Mouse (Mus musculus) spleen, postnatal 4 days (tissue): Measurements from ENCODE around the gene Bbs2.

Experiments
- DNase-seq, 2 experiments: peaks; one replicate each; pipeline ENCODE4 v3.0.0; 2022; ENCODE audit warnings: low spot score in 2 of 2

Gene Bbs2

DNA sequence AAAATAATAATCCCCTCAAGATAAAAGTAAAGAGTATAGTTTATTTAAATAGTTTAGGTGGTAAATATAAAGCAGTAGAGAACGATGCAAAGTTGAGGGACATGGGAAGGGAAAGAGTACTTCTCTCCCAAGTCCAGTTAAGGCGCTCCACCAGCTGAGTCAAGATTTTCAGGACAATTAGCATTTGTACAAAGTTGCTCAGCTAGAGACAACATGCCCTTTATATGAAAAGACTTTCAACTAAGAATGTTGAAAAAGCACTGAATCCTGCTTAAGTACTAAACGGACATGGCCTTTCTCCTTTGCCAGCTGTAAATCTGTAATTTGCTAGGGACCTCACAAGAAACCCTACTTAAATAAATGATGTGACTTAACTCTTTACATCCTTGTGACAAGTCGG is 268 bp upstream of the Bbs2 start:
- no peak for DNase-seq

DNA sequence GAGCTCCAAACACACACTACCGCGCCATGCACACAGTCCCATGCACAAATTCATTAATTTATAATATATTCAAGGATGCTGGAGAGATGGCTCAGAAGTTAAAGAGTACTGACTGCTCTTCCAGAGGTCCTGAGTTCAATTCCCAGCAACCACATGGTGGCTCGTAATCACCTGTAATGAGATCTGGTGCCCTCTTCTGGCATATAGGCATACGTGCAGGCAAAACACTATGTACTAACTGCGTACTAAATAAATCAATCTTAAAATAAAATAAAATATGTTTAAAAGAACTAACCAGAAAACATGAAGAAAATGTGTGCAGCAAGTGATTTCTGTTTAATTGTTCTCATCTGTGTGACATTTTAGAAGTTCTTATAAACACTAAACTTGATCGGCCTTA is 4.4 kb downstream of the Bbs2 start:
- no peak for DNase-seq

DNA sequence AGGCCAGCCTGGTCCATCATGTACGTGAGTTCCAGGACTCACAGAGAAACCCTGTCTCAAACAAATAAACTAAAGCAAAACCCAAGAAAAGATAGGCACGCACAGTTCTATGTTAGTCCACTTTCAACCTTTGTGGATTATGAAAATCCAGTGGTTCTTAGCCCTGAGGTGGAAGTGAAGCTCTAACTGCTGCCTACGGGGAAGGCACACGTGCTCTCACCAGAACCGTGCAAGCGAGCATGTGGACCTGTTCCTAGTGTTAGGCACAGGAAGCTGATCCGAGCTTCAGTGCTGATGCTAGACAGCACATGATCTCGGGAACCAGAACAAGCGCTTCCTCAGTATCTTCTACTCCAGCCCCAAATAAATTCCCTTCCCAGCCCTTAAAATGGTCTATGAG is 5.9 kb downstream of the Bbs2 start:
- no peak for DNase-seq

DNA sequence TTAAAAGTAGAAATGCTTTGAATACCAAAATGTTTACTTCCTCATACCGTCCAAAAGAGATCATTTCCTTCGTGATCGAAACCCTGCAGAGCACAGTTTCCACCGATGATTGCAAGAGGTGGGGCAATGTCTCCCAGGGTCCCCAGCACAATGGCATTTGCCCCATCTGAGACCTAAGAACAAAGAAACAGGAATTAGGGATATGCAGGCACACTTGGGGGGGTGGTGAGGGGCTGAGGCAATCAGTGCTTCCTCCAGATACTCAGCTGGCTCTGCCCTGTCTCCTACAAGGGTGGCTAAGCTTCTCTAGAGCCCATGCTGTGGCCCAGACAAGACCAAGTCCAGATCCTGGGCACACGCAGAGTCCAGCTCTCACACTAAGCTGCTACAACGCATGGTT is 9.0 kb downstream of the Bbs2 start:
- no peak for DNase-seq

DNA sequence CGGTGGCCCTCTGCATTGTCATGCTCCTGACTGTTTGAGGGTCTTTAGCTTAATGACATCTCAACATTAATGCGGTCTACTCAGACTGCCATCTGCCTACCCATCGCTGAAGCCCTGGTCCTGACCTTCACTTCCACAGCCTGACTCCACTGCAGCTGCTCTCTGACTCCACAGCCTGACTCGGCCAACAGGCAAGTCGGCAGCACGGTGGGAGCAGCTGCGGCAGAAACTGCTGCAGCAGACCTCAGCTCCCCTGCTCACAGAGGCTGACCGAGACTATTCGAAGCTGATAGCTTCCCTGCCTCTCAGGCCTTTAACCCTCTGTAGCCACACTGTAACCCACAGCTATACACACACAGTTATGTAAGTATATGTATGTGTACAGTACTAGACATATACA is 10.8 kb downstream of the Bbs2 start:
- DNase-seq, result no peak

DNA sequence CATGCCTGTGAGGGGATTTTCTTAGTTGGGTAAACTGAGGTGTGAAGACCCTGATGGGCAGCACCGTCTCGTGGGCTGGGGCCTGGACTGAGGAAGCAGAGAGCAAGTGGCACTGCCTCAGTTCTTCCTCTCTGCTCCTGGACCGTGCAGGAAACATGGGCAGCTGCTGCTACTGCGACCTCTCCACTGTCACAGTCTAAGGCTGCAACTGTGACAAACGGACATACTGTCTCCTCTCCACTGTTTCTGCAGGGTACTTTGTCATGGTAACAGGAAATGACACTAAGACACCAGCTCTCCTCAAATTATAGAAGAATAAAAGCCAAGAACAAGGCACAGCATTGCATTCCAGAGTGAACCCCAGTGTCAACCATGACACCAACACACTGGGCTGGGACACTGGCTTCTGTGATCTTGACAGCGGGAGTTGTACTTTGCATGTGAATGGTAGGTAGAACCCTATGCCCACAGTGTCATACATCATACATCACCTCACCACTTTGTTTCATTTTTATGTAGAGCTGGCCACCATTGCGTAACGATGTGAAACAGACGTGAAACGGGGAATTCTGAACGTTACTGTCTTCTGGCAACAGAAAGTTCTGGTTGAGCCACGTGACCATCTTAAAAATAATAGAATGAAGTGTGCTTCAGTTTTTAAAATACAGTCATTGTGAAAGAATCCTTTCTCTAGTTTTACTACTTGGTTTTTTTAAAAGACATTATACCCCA is 22.1 kb downstream of the Bbs2 start:
- no peak for DNase-seq

DNA sequence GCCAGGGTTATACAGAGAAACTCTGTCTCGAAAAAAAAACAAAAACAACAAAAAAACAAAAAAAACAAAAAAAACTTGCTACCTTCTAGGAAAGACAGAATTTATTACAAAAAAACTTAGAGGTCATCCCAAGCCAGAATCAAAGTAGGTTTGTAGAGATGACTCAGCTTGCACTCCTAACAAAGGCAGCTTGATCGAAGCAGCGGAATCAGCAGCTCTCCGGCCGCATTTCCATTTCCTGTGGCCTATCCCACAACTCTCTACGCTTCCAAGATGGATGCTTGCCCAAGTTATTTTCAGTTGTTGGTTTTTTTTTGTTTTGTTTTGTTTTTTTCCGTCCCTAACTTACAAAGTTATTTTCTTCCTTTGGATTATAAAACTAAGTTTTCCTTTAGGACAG is 29.9 kb downstream of the Bbs2 start:
- no peak for DNase-seq

DNA sequence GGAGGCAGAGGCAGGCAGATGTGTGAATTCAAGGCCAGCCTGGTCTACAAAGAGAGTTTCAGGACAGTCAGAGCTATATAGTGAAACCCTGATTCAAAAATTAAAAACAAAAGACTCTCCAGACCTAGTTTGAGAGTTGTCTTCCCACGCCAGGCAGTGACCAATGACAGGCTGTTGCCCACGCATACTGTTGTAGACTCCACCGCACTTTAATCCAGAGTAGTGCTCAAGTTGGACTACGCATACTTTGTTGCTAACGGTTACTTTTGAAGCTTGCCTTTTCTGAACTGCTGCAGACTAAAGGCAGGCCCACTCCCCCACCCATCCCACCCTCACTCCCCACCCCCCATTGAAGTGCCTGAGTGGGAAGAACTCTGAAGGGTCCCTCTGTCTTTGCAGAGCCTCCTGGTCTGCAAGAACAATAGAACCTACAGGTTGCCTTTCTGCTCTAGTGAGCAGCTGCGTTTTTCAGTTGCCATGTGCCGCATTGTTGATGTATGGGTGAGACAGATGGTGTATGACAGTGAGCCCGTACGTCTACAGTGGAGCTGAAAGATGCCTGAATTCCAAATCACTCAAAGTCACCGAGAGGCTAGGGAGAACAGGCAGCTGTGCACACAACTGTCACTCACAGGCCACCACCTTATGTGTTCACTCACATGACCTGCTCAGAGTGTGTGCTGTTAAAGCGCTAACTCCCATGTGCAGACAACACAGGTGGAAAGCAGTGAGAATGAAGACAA is 32.4 kb downstream of the Bbs2 start:
- DNase-seq, result no peak

DNA sequence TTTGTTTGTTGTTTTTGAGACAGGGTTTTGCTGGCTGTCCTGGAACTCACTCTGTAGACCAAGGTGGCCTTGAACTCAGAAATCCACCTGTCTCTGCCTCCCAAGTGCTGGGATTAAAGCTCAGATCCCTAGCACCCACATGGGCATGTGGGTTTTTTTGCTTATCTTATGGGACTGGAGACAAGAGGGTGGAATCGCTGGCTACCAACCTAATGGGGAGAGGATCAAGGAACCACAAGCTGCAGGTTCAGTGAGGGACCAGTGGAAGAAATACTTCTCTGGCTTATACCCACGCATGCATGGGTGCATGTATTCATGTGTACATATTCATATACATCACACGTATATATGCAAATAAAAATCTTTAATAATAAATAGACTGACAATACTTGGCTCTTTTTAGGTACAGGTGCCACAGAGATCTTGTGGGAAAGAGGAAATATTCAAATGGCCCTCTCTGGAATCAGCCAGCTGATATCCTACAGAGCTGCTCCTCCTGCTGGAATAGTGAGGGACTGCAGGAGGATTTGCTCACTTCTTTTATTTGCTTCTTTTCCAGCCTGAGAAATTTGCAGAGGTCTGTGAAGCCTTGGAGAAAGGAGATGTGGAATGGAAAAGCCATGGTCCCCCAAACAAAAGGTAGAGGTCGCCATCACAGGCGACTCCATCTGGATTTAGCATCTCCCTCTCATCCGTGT is 41.4 kb downstream of the Bbs2 start:
- DNase-seq, result peak; percentile 30 to 73

DNA sequence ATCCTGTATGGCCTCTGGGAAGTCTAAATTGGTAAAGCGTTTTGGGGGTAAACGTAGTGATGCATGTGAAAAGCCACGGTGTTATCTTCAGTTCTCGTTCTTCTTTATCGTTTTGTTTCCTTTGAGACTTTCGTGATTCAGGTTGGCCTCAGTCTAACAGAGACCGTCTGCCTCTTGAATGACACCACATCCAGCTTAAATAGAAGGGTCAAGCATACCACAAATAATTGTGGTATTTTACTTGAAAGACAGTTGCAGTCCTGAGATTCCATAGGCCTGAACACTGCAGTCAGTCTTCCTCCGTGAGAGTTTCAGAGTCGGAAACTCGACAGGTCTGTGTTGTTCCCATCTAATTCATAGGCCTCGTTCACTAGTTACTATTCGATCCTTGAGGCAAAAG is 46.0 kb downstream of the Bbs2 start:
- no peak for DNase-seq

DNA sequence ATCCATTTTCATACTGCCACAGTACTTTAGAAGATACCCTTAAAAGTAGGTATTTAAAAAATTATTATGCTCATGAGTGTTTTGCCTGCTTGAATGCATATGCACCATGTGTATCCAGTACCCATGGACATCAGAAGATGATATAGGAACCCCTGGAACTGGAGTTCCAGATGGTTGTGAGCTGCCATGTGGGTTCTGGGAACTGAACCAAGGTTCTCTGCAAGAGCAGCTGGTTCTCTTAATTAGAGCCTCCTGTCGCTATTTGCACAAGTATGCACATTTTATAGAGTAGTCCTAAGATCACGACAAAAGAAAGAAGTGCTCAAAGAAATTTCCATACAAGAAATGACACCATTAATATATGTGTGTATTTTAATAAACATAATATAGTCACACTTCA is 50.9 kb downstream of the Bbs2 start:
- no peak for DNase-seq

DNA sequence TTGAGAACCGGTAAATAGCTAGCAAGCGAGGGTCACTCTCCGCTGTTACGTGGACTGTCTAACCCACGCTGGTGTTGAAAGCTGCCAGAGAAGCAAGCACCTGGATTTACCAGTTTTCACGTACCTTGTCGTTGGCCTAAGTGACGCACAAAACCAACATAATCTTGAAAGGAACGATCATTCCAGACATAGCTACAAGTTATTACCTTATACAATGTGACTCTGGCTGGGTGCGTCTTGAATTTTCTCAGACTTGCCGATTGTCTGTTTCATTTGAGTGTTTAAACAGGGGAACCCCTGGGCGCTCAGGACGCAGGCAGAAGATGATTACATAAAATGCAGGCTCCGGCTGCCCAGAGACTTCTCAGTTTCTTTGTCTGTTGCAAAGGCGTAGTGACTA is 60.9 kb downstream of the Bbs2 start:
- no peak for DNase-seq

DNA sequence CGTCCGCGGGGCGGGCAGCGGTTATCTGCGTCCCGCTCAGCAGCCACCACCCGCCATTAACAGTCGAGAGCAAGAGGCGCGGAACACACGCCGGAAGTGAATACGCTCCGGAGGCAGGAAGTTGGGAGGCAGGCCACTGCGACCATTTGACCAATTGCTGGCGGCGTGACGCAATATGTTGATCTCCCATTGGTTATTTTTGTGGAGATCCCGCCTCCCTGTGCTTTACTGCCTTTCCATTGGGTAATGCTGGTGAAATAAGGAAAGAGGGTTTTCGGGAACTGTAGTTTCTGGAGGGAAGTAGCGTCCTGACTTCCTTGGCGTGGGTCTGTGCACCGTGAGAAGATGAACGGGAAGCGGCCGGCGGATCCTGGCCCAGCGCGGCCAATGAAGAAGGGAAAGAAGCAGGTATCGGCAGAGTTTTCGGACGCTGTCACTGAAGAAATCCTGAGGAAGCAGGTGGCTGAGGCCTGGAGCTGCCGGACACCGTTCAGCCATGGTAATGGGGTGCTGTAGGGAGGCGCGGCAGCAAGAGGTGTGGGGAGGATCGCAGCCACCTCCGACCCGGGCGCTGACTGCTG is 61.7 kb downstream of the Bbs2 start, which contains the start of the genes Nudt21 and Ogfod1:
Gene Nudt21, minus strand, starts transcription at position 88 of the 581 bp plus-strand sequence.
Gene Ogfod1, plus strand, starts transcription at position 255 of the 581 bp plus-strand sequence.
- peak; percentile 93 to 95 for DNase-seq

DNA sequence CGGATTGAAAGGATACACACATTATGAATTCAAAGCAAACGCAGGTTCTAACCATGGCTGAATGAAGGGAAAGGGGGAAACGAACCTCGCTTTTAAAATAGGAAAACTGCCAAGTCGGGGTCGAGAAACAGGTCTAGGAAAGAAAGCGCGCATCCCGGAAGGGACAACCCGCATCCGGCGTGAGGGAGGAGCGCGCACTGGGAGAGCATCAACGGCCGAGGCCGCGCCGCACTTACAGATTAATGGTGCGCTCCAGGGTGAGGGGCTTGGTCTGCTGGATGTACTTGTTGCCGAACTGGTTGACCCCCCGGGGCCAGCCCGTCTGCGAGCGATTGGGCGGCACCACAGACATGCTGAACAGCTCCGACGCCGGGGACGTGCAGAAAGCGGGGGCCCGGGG is 62.2 kb downstream of the Bbs2 start:
- DNase-seq, result peak; percentile 72 to 84

DNA sequence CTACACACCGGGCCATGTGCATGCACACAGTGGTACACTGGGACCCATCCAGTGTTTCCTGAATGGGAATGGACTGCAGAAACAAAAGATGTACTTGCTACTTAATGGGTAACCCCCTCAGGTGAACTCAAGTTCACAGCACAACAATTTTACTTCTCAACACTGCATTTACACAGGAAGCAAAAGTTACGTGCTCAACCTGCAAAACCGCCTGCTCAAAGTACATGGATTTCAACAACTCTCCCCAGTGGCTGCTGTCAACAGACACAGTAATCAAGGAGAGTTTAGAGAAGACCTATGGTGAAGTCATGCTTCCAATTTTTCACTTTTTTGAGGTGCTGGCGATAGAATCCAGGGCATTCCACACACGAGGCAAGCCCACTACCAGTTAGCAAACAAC is 63.5 kb downstream of the Bbs2 start:
- DNase-seq, result no peak

DNA sequence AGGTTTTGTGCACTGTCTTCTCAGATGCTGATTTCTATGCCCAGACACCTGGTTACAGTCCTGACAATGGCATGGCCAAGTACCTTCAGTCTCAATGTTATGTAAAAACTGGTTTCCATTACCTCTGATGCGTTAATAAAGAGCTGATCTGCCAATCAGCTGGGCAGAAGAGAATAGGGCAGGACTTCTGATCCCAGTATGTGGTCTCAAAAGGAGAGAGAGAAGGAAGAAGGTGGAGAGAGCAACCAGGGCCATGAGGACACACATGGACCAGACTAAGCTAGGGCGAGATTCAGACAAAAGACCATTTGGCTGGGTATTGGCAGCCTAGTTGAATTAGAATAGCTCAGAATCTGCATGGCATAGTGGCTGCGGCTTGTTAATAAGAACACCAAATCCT is 65.1 kb downstream of the Bbs2 start:
- no peak for DNase-seq

DNA sequence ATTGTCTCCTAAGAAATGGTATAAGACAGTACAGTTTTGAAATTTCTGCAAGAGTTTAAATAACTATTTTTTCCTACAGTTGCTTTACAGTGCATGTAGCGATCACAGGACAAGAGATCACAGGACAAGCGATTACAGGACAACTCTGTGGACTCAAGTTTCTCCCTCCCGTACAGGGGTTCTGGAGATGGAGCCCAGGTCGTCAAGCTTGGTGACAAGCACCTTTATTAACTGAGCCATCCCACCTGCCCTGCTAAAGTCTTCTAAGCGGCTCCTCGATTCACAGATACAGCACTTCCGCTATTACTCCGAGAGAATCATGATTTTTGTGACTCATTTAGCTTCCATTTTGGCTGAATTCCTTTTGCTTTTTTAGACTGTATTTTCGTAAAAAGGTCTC is 69.0 kb downstream of the Bbs2 start:
- no peak for DNase-seq

DNA sequence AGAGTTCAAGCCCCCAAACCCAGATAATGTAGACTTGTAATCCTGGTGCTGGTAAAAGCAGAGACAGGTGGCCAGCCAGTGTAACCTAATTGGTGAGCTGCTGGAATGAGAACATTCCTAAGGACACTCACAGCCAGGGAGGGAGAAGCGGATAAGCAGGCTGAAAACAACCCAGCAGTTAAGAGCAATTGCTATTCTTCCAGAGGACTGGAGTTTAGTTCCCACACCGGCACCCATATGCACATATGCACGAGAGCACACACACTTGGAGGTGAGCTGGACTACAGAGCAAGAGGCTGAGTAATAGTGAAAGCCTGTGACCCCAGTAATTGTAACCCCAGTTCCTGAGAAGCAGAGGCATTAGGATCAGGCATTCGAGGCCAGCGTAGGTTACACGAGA is 74.8 kb downstream of the Bbs2 start:
- DNase-seq, result no peak
